Mouse (Mus musculus): Measurements from ENCODE around the gene Sacm1l.

Gene Sacm1l

GRCm38 (mm10) chr9:123636771-123637170, 107.2 kb downstream of the Sacm1l start:
- in situ Hi-C loops (cut with MboI; ENCODE audit: low pct_unique_long_range_greater_than_20kb in 1 of 2, low sequenced_read_pairs in 2 of 2, unreplicated experiment in 1 of 2): loop anchor here in 1 of 2 experiments (5.0 kb wide), 1 partner anchor 39 kb away; no protein-coding TSS in a partner anchor

- in situ Hi-C loops (cut with MboI; ENCODE audit: low pct_unique_long_range_greater_than_20kb in 1 of 2, low sequenced_read_pairs in 2 of 2, unreplicated experiment in 1 of 2): loop anchor here in 1 of 2 experiments (5.0 kb wide), 1 partner anchor 41 kb away; no protein-coding TSS in a partner anchor
These were observed 108.7 kb downstream of the Sacm1l start for GRCm38 (mm10) chr9:123638231-123638630.

- in situ Hi-C loops (cut with MboI; ENCODE audit: low pct_unique_long_range_greater_than_20kb in 1 of 2, low sequenced_read_pairs in 2 of 2, unreplicated experiment in 1 of 2): loop anchor here in 1 of 2 experiments (5.0 kb wide), 1 partner anchor 41 kb away; no protein-coding TSS in a partner anchor
These were observed 109.1 kb downstream of the Sacm1l start for GRCm38 (mm10) chr9:123638668-123639089.

GRCm38 (mm10) chr9:123640106-123640505, 110.5 kb downstream of the Sacm1l start:
- in situ Hi-C loops (cut with MboI; ENCODE audit: low pct_unique_long_range_greater_than_20kb in 1 of 2, low sequenced_read_pairs in 2 of 2, unreplicated experiment in 1 of 2): no loop called here
